Mouse (Mus musculus) CD4-positive, CD25-positive, alpha-beta regulatory T cell, adult 4 months (primary cell): ENCODE data around the gene Fgf15. TPM values are rescaled to one million over a fixed set of nuclear protein-coding genes. Genes with fewer than 3 reads are reported as not detected.
"Not testable (repeated sequence)": the region's sequence is repeated elsewhere in the genome, so short reads cannot be mapped to it uniquely, and the experiment has no call there.

Experiments
- ATAC-seq: one replicate; pipeline ENCODE4 v1.8.0; 2017
- polyA plus RNA-seq, 2 experiments: library from polyadenylated mRNA; unstranded; fragments of 100-300 nt; shearing (Covaris generic); gene quantifications; one replicate each; pipeline ENCODE4 v1.2.1; 2017

The Fgf15 gene
- polyA plus RNA-seq, result not detected

DNA sequence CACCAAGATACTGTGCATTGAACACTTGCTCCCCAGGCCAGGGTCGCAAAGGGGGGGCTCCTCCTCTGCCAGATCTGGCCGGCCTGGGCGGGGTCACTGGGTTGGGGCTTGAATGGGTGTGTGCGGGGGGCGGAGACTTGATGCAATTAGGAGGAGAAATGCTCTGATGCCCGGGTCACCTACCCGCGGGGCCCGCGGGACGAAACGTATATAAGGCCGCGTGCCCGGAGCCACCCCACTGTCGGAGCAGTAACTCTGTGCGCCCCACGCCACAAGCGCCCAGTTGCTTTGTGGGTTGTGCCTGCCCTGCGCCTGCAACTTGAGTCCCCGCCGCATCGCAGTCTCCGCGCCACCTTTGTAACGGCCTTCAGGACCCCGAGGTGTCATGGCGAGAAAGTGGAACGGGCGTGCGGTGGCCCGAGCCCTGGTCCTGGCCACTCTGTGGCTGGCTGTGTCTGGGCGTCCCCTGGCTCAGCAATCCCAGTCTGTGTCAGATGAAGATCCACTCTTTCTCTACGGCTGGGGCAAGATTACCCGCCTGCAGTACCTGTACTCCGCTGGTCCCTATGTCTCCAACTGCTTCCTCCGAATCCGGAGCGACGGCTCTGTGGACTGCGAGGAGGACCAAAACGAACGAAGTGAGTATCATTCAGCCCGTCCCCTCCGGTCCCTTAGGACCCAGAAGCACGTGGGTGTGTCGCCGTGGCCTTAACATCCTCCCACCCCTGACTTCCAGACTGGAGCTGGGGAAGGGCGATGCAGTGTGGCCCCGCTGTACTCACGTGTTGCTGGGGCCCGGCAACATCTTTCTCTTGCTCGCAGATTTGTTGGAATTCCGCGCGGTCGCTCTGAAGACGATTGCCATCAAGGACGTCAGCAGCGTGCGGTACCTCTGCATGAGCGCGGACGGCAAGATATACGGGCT, at the start of gene Fgf15:
Gene Fgf15, plus strand, starts transcription at position 238 of the 925 bp plus-strand sequence.
- ATAC-seq, result no peak

DNA sequence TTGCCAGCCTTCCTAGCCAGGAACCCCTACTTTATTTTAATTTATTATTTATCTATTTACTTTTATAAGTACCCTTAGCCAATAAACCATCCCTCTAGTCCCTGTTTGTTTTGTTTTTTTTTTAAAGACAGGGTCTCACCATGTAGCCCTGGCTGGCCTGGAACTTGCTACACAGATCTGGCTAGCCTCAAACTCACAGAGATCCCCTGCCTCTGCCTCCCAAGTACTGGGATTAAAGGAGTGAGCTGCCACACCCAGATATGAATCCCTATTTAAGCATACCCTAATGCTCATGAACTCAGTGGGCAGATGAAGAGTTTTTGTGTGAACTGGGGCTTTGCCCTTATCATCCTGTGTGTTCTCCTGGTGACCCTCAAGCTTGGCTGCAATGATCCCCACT, 49.3 kb upstream of the Fgf15 start, which contains the start of gene Fgf4:
Gene Fgf4, plus strand, starts transcription at position 301 of the 400 bp plus-strand sequence.
- ATAC-seq, result no peak

DNA sequence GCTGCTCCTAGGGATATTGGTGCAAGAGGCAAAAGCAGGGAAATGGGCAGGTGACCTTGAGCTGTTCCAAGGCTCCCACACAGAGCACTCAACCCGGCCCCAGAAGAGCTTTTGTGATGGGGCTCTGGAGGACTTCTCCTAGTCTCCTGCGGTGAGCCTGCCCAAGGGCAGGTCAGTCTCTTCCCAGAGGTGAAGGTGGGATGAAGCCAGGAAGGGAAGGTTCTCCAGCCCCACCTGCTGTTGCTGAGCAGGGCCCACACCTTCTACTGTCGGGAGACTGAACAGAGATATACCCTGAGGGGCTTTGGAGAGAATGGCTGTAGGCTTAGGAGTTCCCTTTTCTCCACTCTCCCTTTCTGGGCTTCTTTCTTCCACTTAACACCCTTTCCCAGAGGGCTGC, 45.0 kb upstream of the Fgf15 start:
- ATAC-seq, result no peak

DNA sequence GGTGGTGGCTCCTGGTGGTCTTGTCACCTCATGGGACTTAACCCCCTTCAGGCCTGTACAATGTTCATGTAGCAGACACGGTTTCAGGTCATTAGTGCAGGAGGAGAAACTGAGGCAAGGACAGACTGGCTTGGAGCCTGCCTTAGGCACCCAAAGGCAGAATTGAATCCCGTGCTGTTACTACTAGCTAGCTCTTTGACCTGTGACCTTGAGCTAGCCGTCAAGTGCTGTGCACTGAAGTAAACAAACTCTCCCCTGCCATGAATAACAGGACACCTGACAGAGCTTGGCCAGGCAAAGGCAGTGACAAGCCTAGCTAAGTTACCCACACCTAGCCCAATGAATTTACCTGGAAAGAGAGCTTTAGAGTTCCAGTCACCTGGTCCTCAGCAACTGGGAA, 41.4 kb upstream of the Fgf15 start:
- no peak for ATAC-seq

DNA sequence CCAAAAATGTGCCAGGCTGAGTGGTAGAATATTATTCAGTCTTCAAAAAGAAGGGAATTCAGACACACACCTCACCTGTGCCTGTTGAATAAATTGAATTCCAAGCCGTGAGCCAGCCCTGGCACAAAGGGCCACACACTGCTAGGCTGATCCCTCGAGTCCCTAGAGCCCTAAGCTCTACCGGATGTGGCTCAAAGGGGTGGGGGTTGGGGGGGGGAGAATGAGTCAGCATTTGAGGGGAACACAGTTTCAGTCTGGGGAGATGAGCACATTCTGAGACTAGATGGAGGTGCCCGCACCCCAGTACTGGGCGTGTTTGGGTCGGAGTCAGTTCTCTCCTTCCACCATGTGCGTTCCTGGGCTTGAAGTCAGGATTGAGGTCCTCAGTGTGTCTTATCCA, 39.2 kb upstream of the Fgf15 start:
- ATAC-seq, result no peak

DNA sequence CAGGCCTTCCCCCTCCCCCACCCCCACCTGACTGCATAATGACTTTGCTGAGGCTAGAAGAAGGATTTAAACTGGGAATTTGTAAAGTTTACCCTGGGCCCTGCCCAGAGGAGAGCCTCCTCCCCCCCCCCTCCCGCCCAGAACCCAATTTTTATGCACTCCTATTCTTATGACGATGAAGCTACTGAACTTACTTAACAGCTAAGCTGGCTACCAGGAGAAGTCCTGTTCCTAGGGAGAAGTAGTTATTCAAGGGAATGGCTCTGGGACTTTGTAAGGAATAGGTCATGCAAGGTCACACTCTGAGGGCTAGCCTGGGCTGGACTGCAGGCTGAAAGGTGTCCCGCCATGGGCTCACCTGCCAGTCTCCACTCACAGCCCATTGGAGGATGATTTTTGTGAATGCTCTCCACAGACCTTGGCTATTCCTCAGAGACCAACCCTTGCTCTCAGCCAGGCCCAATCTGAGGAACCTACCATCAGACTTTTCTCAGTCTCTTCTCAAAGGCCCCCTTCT, 38.4 kb upstream of the Fgf15 start:
- ATAC-seq, result no peak

DNA sequence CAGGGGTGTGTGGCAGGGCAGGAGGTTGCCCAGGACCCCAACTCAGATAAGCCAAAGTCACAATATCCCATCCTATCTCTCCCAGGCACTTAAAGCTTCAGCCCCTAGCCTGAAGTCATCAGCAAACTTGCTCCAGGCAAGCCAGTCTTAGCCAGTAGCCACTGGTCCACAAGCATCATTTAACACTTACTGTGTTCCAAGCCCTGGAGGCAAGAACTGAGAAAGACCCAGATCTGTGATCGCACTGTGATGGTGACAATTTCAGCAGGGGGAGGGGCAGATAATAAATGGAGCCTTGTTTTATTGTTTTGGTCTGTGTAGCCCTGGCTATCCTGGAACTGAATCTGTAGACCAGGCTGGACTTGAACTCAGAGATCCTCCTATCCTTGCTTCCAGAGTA, 37.6 kb upstream of the Fgf15 start:
- no peak for ATAC-seq

DNA sequence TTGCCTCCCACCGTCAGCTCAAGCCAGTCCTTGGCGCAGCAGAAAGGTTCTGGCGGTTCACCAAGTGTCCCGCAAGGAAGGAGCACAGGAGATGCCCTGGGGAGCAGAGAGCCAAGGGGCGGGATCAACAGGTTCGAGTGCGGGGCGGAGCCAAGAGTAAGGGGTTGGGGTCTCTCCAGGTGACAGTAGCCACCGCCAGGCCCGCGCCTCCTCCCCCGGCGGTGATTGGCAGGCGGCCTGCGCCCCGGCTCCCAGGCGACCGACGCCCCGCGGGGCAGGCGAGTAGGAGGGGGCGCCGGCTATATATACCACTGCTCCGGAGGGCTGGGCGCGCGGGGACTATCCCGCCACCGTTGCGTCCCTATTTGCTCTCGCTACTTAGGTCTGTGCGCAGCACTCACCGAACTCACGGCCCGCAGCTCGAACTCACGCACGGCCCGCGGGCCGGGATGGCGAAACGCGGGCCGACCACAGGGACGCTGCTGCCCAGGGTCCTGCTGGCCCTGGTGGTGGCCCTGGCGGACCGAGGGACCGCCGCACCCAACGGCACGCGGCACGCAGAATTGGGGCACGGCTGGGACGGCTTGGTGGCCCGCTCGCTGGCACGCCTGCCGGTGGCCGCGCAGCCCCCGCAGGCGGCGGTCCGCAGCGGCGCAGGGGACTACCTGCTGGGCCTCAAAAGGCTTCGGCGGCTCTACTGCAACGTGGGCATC, 35.1 kb upstream of the Fgf15 start:
- ATAC-seq, result no peak

DNA sequence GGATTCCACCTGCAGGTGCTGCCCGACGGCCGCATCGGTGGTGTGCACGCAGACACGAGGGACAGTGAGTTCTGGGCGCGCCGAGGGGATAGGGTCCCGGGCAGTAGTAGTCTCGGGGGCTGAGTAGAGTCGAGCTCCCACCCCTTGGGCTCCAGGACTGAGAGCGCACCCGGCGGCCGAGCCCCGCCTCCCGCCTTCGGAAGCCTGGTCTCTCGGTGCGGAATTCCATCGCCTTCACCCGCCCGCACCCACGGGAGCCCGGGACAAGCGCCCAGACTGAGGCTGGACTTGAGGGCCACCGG, 34.6 kb upstream of the Fgf15 start:
- ATAC-seq, result no peak

DNA sequence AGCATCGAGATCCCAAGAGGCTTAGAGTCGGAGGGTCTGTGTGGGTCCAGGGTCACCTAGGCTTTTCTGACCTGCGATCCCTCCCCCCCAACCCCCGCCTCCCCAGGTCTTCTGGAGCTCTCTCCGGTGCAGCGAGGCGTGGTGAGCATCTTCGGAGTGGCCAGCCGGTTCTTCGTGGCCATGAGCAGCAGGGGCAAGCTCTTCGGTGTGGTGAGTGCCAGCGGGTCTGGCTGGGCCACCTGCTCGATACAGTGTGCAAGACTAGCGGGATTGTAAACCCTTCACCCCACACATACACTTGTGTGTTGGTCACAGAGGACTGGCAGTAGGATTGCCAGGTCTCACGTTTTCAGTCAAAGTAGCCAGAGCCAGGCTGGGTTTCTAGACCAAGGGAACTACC, 34.2 kb upstream of the Fgf15 start:
- ATAC-seq, result no peak

DNA sequence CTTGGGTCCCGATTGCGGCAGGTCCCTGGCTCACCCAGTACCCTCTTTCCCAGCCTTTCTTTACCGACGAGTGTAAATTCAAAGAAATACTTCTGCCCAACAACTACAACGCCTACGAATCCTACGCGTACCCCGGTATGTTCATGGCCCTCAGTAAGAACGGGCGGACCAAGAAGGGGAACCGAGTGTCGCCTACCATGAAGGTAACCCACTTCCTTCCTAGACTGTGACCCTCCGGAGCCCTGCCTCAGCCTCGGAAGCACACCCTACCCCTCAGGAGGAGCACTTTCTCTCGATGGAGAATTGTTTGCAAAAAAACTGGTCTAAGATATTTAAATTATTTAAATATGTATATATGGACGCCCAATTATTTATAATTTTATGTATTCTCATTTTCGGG, 33.6 kb upstream of the Fgf15 start:
- ATAC-seq, result no peak

DNA sequence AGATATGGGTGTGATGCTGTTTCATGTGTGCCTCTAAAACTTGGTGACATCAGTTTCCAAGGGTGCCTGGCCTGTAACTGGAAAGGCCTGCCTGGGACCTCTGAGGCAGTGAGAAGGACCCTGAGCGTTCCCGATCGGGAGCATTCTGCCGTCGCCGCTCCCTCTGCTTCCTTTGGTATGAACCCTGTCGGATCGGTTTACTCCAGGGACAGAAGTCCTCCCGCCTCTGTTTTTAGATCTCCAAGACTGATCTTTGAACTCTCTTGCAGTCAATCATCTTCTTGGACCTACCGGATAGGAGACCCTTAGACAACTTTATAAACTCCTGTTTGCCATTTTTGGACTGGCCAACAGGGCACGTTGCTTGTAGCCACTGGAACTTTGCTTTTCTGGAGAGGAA, 33.1 kb upstream of the Fgf15 start:
- ATAC-seq, result no peak

DNA sequence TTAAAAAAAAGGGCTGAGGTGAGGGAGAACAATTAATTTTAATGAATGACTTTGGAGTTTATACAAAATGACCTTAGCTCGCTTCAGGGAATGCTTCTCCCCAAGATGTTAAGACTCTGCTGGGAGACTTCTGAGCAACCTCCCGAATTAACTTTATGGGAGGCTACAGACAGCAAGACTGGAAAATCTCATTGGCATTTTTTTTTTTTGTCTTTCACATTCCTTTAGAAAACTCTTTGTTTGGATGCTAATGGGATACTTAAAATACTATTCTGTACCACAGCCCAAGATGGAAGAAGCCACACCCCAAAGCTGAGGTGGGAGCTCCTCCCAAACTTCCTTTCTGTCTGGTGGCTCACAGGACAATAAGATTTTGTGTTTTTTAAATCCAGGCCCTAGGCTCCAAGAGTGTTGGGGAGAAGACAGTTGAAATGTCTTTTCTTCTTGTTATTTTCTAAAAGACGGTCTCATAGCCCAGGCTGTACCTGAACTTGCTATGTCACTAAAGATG, 32.1 kb upstream of the Fgf15 start:
- ATAC-seq, result no peak

DNA sequence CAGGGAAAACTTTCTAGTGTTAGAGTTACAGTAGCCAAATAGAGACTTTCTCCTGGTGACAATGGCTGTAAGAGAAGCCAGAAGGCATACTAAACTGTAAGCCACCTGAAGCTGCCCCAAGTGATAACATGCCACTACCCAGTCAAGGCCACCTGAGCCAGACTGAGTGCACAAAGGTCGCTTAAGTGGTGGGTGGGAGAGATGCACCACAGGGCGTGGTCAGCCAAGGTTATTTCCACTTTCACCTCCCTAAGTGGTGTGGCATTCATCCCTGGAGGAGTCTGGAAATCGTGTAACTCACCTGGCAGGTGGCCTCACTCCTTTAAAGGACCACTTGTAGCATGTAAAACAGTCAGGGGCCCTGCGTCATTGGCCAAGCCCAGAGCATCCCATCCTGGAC, 29.2 kb upstream of the Fgf15 start:
- no peak for ATAC-seq

DNA sequence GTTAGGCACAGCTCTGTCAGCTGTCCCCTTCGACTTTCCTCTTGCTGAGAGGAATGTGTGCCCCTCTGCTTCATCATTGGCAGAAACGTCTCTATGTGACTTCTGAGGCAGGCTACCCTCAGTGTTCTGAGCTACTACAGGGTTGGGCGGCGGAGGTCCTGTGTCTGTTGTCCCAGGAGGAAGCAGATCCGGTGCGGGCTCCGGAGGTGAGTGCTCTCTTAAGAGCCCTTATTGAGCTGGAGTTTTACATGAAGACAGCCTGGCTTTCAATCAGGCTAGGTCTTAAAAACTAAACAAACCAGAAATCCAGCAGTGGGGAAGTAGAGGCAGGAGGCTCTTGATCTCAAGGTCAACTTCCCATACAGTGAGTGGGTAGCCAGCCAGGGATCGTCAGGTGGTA, 28.7 kb upstream of the Fgf15 start:
- ATAC-seq, result no peak

DNA sequence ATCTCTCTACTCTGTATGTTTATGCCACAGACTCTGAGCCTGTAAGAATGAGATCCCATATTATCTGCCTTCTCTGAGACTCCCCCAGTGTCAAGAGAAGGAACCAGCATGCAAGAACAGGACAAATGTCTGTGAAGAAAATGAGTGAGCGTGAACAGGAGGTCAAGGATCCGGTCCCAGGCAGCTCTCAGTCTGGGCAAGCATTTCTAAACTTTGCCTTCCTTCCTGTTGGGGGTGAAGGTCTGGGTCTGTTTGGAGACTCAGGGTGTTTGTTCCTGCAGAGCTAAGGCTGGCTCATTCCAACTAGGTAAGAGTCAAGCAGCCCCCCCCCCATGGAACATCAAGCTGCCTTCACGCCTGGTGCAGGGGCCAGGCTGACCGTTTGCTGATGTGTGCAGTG, 23.9 kb upstream of the Fgf15 start:
- no peak for ATAC-seq

DNA sequence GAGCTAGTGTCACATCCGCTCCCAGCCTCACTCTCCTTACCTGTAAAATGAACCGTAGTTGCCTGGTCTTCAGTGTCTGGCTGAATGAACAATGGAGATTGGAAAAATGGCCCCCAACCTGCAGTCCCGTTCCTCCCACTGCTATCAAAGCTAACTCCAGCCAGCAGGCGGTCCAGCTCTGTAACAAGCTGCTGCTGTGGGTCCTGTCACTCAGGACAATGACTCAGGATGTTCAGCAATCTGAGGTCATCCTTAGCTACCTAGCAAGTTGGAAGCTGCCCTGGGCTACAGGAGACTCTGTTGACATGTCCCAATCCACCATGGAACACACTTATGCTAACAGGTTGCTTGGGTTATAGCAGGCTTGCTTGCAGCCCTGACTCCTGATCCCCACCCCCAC, 23.2 kb upstream of the Fgf15 start:
- no peak for ATAC-seq

DNA sequence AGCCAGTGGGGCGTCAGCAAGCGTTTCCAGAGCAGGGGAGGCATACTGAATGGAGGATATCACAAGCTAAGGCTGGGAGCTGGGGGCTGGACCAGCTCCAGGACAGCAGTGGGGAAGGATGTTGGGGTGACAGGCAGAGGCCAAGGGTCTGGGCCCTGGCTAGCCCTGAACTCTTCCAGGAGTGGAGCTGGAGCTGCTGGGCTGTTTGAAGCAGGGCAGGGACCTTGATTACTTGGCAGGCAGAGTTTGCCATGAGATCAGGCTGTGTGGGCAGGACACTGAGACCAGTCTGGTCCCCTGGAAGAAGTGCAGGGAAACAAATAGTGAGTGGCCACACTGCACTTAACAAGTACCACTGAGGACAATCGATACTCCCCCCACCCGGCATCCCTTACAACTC, 22.1 kb upstream of the Fgf15 start:
- no peak for ATAC-seq

DNA sequence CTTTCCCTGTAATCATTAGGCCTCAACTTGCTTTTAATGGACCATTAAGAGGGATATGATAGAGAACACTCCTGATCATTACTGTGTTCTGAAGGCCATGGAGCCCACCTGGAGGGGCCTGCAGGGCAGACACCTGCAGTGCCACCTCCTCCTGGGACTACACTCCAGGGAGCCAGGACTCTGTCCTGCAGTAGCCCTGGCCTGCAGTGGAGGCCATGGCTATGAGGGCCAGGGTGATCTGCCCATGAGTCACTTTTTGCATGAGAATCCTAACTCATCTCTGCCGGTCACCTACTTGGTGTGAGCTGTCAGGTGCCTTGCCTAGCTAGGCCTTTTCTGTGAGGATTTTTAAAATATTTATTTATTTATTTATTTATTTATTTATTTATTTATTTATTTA, 17.9 kb upstream of the Fgf15 start:
- no peak for ATAC-seq

DNA sequence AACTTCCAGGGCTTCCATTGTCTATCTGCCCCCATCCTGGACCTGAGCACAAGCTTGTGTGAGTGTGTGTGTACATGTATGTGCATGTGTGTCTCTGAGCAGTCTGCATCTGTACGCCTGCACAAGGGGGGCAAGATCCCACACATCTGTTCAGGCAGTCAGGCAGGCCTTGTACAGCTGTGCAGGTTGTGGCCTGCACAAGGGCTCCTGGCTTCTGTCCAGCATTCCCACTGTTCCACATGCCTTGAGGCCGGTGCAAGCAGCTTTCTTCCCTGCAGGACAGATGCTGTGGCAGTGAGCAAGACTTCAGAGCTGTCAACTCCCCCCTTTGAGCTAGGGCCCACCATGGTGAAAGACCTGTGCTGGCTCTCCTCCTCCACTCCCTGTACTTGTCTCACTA, 13.2 kb upstream of the Fgf15 start:
- no peak for ATAC-seq

DNA sequence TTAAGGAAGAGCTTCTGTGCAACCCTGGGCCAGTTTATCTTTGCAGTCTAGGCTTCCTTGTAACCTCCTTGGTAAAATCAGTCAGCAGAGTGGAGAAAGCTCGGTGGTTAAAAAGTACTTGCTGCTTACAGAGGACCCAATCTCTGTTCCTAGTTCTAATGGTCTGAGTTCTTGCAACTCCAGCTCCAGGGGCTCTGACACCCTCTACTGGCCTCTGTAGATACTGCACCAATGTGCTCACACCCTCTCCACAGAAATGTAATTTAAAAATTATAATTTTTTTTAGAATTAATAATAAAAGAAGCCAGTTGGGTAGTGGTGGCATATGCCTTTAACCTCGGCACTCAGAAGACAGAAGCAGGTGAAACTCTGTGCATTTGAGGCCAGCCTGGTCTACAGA, 8.7 kb upstream of the Fgf15 start:
- ATAC-seq, result no peak

DNA sequence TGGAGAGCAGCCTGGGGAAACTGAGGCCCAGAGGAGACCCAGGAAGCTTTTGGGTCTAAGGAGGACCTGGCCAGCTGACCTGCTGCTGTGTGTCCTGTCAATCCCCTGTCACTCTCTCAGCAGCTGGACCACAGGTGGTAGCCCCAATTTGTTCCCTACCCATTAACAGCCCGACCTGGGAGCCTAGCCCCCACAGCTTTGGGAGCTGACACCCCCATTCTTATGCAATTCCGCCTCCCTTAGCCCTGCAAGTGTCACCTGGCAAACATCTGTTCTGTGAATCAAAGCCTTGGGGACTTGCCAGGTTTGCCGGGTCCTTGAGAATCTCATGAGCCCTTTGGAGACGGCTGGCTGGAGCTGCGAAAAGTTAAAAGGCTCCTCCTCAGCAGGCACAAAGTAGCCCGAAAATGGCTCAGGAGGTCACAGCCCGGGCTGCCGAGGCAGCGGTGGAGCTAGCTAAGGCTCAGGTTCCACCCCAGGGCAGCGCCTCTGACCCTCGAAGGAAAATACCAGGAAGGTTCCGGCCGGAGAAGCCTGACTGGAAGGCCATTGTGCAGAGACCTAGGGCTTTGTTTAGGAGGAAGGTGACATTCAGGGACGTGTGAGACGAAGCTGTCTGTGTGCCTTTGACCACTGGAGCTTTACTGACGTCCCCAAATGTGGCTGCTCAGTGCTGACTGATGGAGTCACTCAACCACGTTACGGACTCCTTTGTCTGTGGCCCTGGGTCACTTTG, 7.6 kb upstream of the Fgf15 start:
- no peak for ATAC-seq

DNA sequence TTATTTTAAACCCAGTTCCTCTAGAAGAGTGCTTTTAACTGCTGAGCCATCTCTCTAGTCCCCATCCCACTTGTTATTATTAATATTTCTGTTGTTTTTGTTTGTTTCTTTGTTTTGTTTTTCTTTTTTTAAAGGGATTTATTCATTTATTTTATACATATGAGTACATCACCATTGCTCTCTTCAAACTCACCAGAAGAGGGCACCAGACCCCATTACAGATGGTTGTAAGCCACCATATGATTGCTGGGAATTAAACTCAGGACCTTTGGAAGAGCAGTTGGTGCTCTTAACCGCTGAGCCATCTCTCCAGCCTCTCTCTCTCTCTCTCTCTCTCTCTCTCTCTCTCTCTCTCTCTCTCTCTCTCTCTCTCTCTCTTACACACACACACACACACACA, 5.7 kb upstream of the Fgf15 start:
- ATAC-seq, result not testable (repeated sequence)
